Mouse (Mus musculus) small intestine, adult 2 months (tissue): ENCODE measurements around the gene Patj.

Experiments
- CTCF ChIP-seq: fragments of 200-500 bp; IDR thresholded peaks from 2 replicates; pipeline ENCODE4 v1.5.1; 2012; ENCODE audit warnings: low read depth, mild to moderate bottlenecking, control low read depth, inconsistent platforms, low read length, moderate library complexity, mixed read lengths; ENCODE audit not compliant: insufficient replicate concordance, insufficient read length; ENCODE audit errors: extremely low read depth
- POLR2A ChIP-seq: fragments of 200-500 bp; IDR thresholded peaks from 2 replicates; pipeline ENCODE4 v1.6.1; 2012; ENCODE audit warnings: low read depth, mild to moderate bottlenecking, control low read depth, inconsistent platforms, low read length, moderate library complexity

- TF ChIP-seq CTCF (no peak), POLR2A (no peak)
Observed at GRCm38 (mm10) chr4:98564196-98564865, 168.7 kb downstream of the Patj start.
